Mouse (Mus musculus) 3134 (cell line): ENCODE measurements around the gene Olfr1040.
"Not testable (repeated sequence)": the region's sequence is repeated elsewhere in the genome, so short reads cannot be mapped to it uniquely, and the experiment has no call there.

ENCODE experiments used
- DNase-seq: peaks from one replicate; pipeline ENCODE4 v3.0.0-alpha.2; 2011; ENCODE audit warnings: low spot score; ENCODE audit not compliant: insufficient read length; ENCODE audit errors: extremely low read depth

Olfr1040 gene

GRCm38 (mm10) chr2:86146632-86147031 is at the start of gene Olfr1040:
Olfr1040 (minus strand) TSS chr2:86146732.
- DNase-seq: no peak

DNA sequence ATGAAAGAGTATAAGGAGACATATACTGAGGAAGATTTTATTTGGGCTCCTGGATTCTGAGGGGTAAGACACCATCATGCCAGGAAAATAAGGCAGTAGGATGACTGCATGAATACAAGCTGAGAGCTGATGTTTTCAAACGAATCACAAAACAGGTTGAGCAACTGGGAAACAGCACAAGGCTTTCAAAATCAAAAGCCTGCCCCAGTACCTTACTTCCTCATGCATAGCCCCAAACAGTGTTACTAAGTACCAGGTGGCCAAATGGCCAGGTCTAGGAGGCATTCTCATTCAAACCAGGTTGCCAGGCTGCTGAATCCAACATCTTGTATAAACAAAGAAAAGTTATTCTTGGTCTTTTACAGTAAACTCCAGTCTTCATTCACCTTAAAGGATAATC is 49.3 kb upstream of the Olfr1040 start:
- no peak for DNase-seq

DNA sequence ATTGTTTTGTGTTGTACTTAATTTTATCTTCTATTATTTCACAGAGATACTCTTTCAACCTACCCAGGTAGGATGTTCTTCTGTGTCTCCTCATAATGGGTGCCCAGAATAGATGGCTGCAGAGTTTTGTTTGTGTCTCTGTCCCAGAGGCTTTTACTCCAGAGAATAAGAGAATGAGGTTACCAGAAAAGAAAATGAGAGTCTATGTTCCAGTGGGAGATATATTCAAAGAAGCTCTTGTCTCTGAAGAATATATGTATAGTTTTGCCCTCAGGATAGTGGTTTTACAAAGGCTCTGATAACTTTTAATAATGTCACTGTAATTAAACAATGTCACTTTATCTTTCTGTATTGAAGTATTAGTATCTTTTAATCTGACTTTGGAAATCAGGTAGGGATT is 39.1 kb upstream of the Olfr1040 start, which contains the start of gene Olfr52:
TSS of gene Olfr52 (minus strand) at position 101 of the 400 bp plus-strand sequence.
- DNase-seq: no peak

- DNase-seq: no peak
These were observed 33.4 kb upstream of the Olfr1040 start for GRCm38 (mm10) chr2:86179950-86180349.

- no peak for DNase-seq
These were observed 31.2 kb upstream of the Olfr1040 start, which contains the start of gene Olfr1044 for GRCm38 (mm10) chr2:86177720-86178119. Olfr1044 (minus strand) TSS chr2:86177820.

DNA sequence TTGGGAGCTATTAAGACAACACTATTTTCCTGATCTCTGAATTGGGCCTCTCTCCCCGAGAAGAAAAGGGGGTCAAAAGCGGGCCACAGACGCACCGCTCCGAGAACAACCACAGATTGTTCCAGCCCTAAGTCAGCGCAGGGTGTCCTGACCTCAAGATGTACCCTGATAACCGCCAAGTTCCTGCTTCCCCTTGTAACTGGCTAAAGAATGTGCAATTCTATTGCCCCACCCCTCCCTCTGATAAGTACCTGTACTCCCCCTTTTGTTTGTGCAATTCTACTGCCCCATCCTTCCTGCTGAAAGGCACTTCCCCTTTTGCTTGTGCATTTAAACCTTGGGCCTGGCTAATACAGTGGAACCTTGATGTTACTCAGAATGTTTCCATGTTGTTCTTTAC is 28.9 kb upstream of the Olfr1040 start:
- DNase-seq: not testable (repeated sequence)

- DNase-seq: no peak
These were observed 20.9 kb upstream of the Olfr1040 start, which contains the start of gene Olfr1043 for GRCm38 (mm10) chr2:86167422-86167821. Olfr1043 (minus strand) TSS chr2:86167522.

DNA sequence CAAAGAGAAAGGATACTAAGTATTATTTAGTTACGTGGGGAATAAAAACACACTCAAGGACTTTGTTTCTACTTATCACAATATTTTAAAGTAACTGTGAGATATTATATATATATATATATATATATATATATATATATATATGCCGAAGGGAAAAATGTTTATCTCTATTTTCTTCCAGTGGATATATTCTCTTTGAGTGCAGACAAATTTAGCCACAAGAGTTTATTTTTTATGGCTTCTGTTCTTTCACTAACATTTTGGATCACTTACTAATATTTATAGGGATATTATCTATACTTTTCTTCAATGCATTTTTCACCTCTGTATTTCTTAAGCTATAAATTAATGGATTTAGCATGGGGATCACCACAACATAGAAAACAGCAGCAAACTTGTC is 15.2 kb upstream of the Olfr1040 start, which contains the start of gene Olfr1042:
TSS of gene Olfr1042 (minus strand) at position 101 of the 400 bp plus-strand sequence.
- no peak for DNase-seq

GRCm38 (mm10) chr2:86135828-86136227 is 10.7 kb downstream of the Olfr1040 start, which contains the start of gene Olfr1039:
Olfr1039 (minus strand) TSS chr2:86135928.
- no peak for DNase-seq
